Mouse (Mus musculus) liver, embryonic 12.5 days (tissue): ENCODE results near the gene Med8. TPM values are rescaled to one million over a fixed set of nuclear protein-coding genes. Genes with fewer than 3 reads are reported as not detected.

Experiments used
- ATAC-seq: fragments of 200-750 bp; cut with Nextera tagmentation; 2 replicates; pipeline ENCODE4 v1.8.0; 2017; ENCODE audit warnings: moderate number of reproducible peaks, mild to moderate bottlenecking, moderate library complexity
- H3K27ac ChIP-seq: fragments of 300-500 bp; sonication (generic); 2 replicates; pipeline ENCODE4 v1.5.1; 2016; ENCODE audit warnings: mild to moderate bottlenecking
- H3K27me3 ChIP-seq: fragments of 300-500 bp; sonication (generic); replicated peaks from 2 replicates; pipeline ENCODE4 v1.6.1; 2016; ENCODE audit warnings: mild to moderate bottlenecking, moderate library complexity
- H3K36me3 ChIP-seq: fragments of 300-500 bp; sonication (generic); 2 replicates; pipeline ENCODE4 v1.6.1; 2016; ENCODE audit warnings: mild to moderate bottlenecking, moderate library complexity
- H3K4me1 ChIP-seq: fragments of 300-500 bp; sonication (generic); 2 replicates; pipeline ENCODE4 v1.6.1; 2016
- H3K4me2 ChIP-seq: fragments of 300-500 bp; sonication (generic); 2 replicates; pipeline ENCODE4 v1.6.1; 2016; ENCODE audit warnings: mild to moderate bottlenecking, moderate library complexity
- H3K4me3 ChIP-seq: fragments of 300-500 bp; sonication (generic); 2 replicates; pipeline ENCODE4 v1.5.1; 2016; ENCODE audit warnings: mild to moderate bottlenecking, moderate library complexity
- H3K9ac ChIP-seq: fragments of 300-500 bp; sonication (generic); 2 replicates; pipeline ENCODE4 v1.6.1; 2016; ENCODE audit warnings: mild to moderate bottlenecking, moderate library complexity
- H3K9me3 ChIP-seq: fragments of 300-500 bp; sonication (generic); replicated peaks from 2 replicates; pipeline ENCODE4 v1.6.1; 2016; ENCODE audit warnings: mild to moderate bottlenecking, moderate library complexity
- WGBS: fragments of 180-500 bp; shearing (Covaris S2); methylation state at CpG from one replicate; pipeline ENCODE4 v1.1.7; 2016; ENCODE audit not compliant: insufficient replicate concordance; 5-methylcytosine and 5-hydroxymethylcytosine counted together
- polyA plus RNA-seq: library from polyadenylated mRNA; unstranded; fragments of >200 nt; fragmentation: Nextera tagmentation; extraction: Ambion mirVana; gene quantifications from 2 replicates; pipeline ENCODE4 v1.2.1, GENCODE M21; 2016

The Med8 gene
- polyA plus RNA-seq, 1 experiment from 2014 or later = 109 TPM

DNA sequence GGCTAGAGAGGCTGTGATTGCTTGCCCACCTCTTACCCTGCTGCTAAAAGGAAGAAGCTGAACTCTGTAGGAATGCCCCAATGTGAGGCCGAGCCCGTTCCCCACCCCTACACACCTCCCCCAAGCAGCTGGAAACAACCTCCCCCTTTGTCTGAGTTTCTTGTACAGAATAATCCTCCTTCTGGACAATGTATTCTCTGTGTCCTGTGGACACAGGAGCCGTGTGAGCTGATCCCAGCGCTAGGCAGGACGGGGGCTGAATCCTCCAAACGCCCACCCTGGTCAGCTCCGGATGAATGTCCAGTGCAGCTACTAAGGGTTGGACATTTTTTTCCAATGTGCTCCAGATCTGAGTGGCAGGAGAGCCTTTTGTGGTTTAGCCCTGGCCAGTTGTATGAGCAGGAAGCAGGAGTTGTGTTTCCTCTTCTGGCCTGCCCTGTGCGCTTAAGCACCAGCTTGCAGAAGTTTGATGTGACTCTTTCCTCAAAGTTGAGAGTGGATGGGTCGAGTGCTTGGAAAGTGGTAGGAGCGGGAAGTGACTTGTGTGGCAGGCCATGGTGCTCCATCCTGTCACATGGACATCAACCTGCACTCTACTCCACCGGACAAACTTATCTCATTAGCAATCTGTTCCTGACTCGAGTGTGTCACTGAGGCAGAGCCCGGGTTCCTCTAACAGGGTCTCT is 8.1 kb downstream of the Med8 start:
- Histone ChIP-seq H3K4me2 (no peak overlapping the region), H3K36me3 (peaks cover 93% of the 10 kb centered on the region), H3K27ac (no peak overlapping the region), H3K9me3 (no peaks in the 10 kb centered on the region), H3K9ac (no peak overlapping the region), H3K4me3 (no peak overlapping the region), H3K27me3 (no peaks in the 10 kb centered on the region), H3K4me1 (no peaks in the 10 kb centered on the region)
- WGBS = 57% methylated on average over 13 of the region's 13 CpGs
- no peak for ATAC-seq

DNA sequence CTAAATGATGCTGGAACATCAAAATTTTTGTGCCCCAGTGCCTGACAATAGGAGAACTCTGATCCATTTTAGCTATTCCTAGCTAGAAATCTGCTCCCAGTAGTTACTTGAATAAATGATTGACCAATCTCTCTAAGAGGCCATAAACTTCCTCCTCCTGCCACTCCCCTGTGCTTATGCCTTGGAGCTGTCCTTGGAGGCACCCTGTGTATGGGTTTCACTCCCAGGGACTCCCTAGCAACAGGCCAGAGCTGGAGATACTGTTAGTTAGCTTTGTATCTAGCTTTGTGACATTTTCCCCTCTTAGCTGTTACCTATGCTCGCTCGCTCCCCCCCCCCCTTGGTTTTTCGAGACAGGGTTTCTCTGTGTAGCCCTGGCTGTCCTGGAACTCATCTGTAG is 12.2 kb downstream of the Med8 start:
- Histone ChIP-seq H3K9me3 (no peaks in the 10 kb centered on the region), H3K4me2 (no peak overlapping the region), H3K36me3 (peaks cover 61% of the 10 kb centered on the region), H3K27me3 (no peaks in the 10 kb centered on the region), H3K9ac (no peak overlapping the region), H3K27ac (no peak overlapping the region), H3K4me1 (peaks cover 31% of the 10 kb centered on the region), H3K4me3 (no peak overlapping the region)
- 86% methylated on average over 3 of the region's 3 CpGs for WGBS
- ATAC-seq = no peak

DNA sequence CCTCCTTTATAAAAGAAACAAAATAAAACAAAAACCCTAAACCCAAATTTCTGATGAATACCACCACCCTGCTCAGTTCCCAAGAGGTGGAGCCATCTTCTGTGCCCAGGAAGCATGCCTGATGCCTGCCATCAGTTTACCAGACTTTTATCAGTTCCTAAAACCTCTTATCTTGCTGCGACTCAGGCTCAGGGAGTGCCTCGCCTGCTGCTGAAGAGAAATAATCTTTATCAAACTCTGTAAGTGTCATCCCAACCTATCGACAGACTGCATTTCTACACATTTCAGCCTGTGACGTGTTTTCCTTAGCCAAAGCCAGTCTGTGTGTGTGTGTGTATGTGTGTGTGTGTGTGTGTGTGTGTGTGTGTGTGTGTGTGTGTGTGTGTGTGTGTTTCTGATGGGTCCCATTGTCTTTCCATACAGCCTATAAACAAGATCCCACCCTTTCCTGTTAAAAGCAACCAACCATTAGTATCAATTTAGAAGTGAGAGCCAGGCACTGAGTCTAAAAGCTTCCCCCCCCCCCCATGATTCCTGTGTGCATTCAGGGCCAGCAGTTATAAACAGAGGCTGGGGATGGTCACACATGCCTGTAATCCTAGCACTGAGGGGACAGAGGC is 15.5 kb downstream of the Med8 start:
- Histone ChIP-seq H3K4me2 (peak overlapping the region; percentile 45), H3K9ac (peak overlapping the region; percentile 54), H3K27ac (peak overlapping the region; percentile 95), H3K27me3 (no peaks in the 10 kb centered on the region), H3K9me3 (no peaks in the 10 kb centered on the region), H3K36me3 (peaks cover 30% of the 10 kb centered on the region), H3K4me3 (no peak overlapping the region), H3K4me1 (peaks cover 61% of the 10 kb centered on the region)
- 16% methylated on average over 4 of the region's 4 CpGs for WGBS
- peak; percentile 70 for ATAC-seq

DNA sequence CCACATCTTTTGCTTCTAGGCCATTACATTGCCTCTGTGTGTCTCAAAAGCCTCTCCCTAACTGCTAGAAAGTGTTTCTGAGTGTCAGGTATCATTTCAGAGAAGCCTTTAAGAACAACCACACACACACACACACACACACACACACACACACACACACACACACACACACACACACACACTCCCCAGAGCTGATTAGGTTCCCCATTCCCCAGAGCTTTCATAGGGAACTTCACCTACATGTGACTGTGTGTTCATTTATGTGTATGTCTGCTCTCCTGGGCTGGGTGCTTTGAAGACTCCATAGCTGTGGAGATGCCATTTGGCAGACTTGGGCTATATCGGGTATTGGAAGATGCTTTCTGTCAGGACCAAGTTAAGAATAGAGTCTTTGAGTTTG is 16.2 kb downstream of the Med8 start:
- Histone ChIP-seq H3K9me3 (no peaks in the 10 kb centered on the region), H3K27me3 (no peaks in the 10 kb centered on the region), H3K36me3 (peaks cover 30% of the 10 kb centered on the region), H3K27ac (peak overlapping the region; percentile 95), H3K9ac (peak overlapping the region; percentile 52), H3K4me1 (peaks cover 68% of the 10 kb centered on the region), H3K4me2 (peak overlapping the region; percentile 45; the same call in 1 of the 2 replicates), H3K4me3 (no peak overlapping the region)
- 92% methylated on average over 1 of the region's 1 CpGs for WGBS
- ATAC-seq = no peak

DNA sequence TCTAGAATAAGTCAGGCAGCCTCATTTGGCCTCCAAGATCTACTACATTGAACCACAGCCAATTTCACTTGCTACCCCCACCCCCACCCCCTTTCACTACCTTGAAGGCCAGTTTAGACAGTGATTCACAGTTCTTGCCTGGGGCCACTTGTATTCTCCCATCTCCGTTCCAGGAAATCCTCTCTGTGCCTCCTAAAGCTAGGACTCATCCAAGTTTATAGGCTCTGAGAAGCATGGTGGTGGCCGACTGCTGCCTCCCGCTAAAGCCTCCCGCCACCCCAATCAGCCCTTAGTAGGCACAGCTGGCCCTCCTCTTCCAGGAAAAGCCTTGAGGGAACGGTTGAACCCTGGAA is 18.3 kb downstream of the Med8 start:
- Histone ChIP-seq H3K27me3 (no peaks in the 10 kb centered on the region), H3K4me2 (peak overlapping the region; percentile 83), H3K36me3 (peaks cover 36% of the 10 kb centered on the region), H3K9me3 (no peaks in the 10 kb centered on the region), H3K4me1 (peaks cover 88% of the 10 kb centered on the region), H3K9ac (peak overlapping the region; percentile 86), H3K27ac (peak overlapping the region; percentile 88), H3K4me3 (peak overlapping the region; percentile 75)
- 9% methylated on average over 5 of the region's 5 CpGs for WGBS
- ATAC-seq = peak; percentile 14

DNA sequence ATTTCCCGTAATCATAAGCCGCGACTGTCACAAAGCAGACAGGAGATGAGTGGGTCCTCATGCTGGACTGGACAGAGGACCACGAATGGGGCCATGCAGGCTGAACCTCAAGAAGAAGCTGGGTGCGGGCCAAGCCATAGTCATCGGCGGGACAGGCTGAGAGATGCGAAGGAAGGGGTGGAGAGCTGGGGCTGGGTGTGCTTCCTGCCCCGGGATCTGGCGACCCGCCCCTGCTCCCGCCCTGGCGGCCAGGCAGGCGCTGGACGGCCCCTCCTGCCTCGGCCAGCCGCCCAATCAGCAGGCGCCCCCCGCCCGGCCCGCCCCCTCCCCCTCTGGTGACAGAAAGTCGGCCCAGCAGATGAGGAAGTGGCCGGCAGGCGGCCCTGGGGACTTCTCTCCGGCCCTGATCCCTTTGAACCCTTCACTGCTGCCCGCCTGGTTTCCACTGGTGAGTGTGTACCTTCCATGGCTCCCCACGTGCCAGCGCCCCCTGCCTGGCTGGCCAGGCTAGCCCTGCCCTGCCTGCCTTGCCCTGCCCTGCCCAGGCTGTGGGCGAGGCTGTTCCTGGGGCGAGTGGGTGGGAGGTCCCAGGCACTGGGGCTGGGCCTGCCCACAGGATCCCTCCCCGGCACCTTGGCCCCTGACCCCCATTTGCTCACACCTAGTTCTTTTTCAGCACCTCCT is 18.8 kb downstream of the Med8 start, which contains the start of gene Elovl1:
Gene Elovl1 (plus strand): TSS at position 326 of the 684 bp plus-strand sequence.
- no peaks in the 10 kb centered on the region for H3K27me3 ChIP-seq
- H3K4me1 ChIP-seq = peaks cover 93% of the 10 kb centered on the region
- peak within 1 kb of the TSS; percentile 75 for H3K4me3 ChIP-seq
- under 1% methylated on average over 28 of the region's 31 CpGs for WGBS
- H3K27ac ChIP-seq = peak within 1 kb of the TSS; percentile 88
- H3K9ac ChIP-seq = peak within 1 kb of the TSS; percentile 86
- H3K4me2 ChIP-seq = peak within 1 kb of the TSS; percentile 83
- no peaks in the 10 kb centered on the region for H3K9me3 ChIP-seq
- ATAC-seq = peak; percentile 89
- H3K36me3 ChIP-seq = peaks cover 36% of the 10 kb centered on the region

DNA sequence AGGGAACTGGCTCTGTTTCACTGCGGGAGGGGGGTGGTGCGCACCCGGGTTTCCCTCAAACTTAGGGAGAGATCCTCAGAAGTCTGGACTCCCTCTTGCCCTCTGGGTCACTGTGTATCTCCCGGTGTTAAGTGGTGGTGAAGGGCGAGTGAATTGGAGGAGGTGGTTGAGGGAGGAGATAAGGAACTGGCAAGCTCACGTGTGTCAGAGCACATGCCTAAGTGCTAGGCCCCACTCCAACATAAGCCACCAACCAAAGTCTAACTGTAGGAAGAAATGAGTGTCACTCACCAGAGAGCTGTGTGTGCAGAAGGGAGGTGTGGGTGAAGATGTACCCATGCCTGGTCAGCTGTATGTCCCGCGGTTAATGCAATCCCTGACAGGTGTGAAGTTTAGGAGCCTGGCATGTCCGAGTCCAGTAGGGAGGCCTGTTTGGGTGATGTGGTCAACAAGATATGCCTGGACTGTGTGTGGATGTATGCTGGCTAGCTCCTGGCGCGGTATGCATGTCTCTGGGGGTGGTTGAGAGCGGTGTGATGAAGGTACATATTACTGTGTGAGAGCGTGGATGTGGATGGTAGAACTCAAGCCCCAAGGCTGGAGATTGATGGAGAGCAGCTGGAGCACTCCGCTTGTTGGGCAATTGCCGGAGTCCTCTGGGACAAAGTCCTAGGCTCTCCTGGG is 19.5 kb downstream of the Med8 start:
- Histone ChIP-seq H3K27ac (peak overlapping the region; percentile 88), H3K9me3 (no peaks in the 10 kb centered on the region), H3K27me3 (no peaks in the 10 kb centered on the region), H3K4me3 (peak overlapping the region; percentile 75), H3K4me2 (peak overlapping the region; percentile 83), H3K4me1 (peaks cover 97% of the 10 kb centered on the region), H3K36me3 (peaks cover 41% of the 10 kb centered on the region), H3K9ac (peak overlapping the region; percentile 86)
- WGBS = 22% methylated on average over 15 of the region's 15 CpGs
- peak; percentile 56 for ATAC-seq

DNA sequence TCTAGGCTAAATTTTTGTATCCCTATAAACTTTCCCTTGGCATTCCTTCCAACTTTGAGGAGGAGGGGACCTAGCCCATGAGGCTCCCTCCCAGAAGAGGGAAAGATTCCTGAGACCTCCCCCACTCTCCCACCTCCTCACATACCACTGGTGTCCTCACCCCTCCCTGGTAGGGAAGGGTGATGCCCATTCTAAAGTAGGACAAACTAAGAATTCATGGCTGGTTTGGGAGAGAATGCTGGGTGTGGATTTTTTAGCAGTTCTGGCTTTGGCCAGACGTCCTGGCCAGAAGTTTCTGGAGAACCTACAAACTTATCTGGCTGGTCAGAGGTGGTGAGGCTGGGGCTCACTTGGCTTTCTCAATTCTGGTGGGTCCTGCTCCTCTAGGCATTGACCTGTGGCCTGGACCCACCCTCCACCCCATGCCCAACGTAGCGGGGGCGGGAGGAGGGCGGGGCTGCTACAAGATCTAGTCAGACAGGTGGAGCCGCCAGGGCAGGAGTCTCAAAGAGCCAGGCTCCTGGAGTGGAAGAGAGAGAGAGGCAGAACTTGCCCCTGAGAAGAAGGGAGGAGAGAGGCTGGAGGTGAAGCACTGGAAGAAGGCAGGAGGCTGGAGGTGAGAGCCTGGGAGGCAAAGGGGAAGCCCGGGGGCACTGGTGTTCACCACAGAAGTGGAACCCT is 20.2 kb downstream of the Med8 start:
- ATAC-seq = no peak
- Histone ChIP-seq H3K9ac (peak overlapping the region; percentile 86), H3K36me3 (peaks cover 48% of the 10 kb centered on the region), H3K27ac (peak overlapping the region; percentile 88), H3K4me2 (peak overlapping the region; percentile 83), H3K9me3 (no peaks in the 10 kb centered on the region), H3K4me3 (peak overlapping the region; percentile 75), H3K4me1 (peaks cover 97% of the 10 kb centered on the region), H3K27me3 (no peaks in the 10 kb centered on the region)
- 12% methylated on average over 7 of the region's 7 CpGs for WGBS

DNA sequence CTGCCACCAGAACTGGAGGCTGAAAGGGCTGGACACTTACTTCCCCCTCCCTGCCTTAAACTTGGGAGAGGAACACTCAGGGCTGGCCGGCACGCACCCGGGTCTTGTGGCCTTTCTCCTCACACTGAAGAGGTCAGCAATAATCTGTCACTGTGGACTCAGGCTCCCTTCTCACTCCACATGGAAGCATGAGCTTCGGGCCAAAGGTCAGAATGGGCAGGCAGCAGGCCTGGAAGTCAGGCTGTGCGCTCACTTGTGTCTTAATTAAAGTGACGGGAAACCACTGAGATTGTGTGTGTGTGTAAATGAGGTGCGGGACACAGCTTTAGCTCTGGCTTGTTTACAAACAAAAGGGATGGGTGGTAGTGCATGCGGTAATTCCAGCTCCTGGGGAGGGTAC is 23.2 kb downstream of the Med8 start:
- H3K9ac ChIP-seq = no peak overlapping the region
- 69% methylated on average over 8 of the region's 8 CpGs for WGBS
- H3K9me3 ChIP-seq = no peaks in the 10 kb centered on the region
- H3K27me3 ChIP-seq = no peaks in the 10 kb centered on the region
- 0 out of 2 replicates have a peak overlapping the region, but pooled peaks have one; percentile 94 for H3K4me2 ChIP-seq
- peak overlapping the region; percentile 88 for H3K27ac ChIP-seq
- no peak for ATAC-seq
- no peak overlapping the region for H3K4me3 ChIP-seq
- H3K4me1 ChIP-seq = peaks cover 90% of the 10 kb centered on the region
- H3K36me3 ChIP-seq = peaks cover 68% of the 10 kb centered on the region

DNA sequence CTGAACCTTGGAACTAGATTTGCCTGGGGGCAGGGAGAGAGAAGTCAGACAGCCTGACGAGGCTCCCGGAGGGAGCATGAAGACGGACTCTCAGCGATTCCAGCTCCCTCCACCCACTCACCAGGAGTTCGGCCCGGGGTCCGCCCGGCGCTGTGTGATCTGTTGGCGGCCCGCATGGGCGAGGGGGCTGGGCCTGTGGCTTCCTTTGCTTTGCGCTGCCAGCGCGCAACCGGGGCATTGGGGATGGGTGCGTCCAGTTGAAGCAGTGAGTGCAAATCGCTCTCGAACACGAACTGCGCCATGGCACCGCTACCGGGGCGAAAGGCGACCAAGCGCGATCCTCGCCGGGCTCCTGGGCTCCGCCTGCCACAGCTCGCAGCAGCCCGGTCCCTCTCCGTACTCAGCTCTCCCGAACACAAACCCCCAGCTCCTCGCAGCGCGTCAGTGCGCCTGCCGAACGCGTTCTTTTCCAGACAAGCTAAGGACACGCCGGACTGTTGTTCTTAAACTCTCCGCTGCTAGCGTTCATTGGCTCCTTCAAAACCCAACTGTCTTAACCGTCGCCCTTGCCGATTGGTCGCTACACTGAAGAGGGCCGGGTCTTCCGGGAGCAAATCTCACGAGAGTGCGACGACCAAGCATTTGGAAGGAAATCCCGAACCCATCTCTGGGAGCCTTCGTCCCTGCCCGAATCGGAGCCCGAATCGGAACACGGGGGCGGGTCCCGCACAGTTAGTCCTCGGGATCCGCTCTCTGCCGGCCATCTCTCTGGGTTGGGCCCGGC is 27.9 kb downstream of the Med8 start, which contains the start of gene Cdc20:
Gene Cdc20 (minus strand): TSS at position 533 of the 784 bp plus-strand sequence.
- H3K27me3 ChIP-seq = no peaks in the 10 kb centered on the region
- H3K36me3 ChIP-seq = peaks cover 43% of the 10 kb centered on the region
- peaks cover 53% of the 10 kb centered on the region for H3K4me1 ChIP-seq
- H3K4me3 ChIP-seq = peak within 1 kb of the TSS; percentile 94
- peak within 1 kb of the TSS; percentile 93 for H3K27ac ChIP-seq
- peak; percentile 93 for ATAC-seq
- no peaks in the 10 kb centered on the region for H3K9me3 ChIP-seq
- peak within 1 kb of the TSS; percentile 98 for H3K9ac ChIP-seq
- under 1% methylated on average over 67 of the region's 67 CpGs for WGBS
- peak within 1 kb of the TSS; percentile 94 for H3K4me2 ChIP-seq

DNA sequence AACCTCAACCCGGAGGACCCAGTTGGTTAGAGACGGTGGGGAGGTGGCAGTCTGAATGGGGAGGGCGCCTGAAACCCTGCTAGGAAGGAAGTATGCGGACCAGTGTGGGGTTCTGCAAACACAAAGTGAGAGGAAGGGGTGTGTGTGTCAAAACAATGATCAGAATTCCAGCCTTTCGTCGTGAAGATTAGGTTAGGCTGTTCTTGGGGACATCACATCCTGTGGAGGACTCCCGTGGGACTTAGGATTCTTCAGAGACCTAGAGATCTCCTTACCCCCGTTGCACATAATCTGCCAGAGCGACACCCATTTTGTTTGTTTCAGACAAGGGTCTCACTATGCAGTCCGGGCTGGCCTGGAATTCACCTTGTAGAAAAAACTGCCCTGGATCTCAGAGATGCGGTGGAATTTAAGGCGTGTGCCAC is 28.7 kb downstream of the Med8 start:
- peak overlapping the region; percentile 93 for H3K27ac ChIP-seq
- peak; percentile 28 for ATAC-seq
- H3K27me3 ChIP-seq = no peaks in the 10 kb centered on the region
- H3K9me3 ChIP-seq = no peaks in the 10 kb centered on the region
- peak overlapping the region; percentile 94 for H3K4me2 ChIP-seq
- peak overlapping the region; percentile 94 for H3K4me3 ChIP-seq
- peaks cover 45% of the 10 kb centered on the region for H3K4me1 ChIP-seq
- H3K9ac ChIP-seq = peak overlapping the region; percentile 98
- 12% methylated on average over 12 of the region's 12 CpGs for WGBS
- H3K36me3 ChIP-seq = peaks cover 35% of the 10 kb centered on the region
